Mouse (Mus musculus): Measurements from ENCODE around the gene Tmem63c. TPM values are rescaled to one million over a fixed set of nuclear protein-coding genes. Genes with fewer than 3 reads are reported as not detected.

Tmem63c gene
- total RNA-seq, 2 experiments from 2014 or later: 0.18 to 0.50 TPM

- DNase-seq: no peak
Measured at GRCm38 (mm10) chr12:87000840-87001176, 20.3 kb upstream of the Tmem63c start.

GRCm38 (mm10) chr12:87002209-87002608 is 18.9 kb upstream of the Tmem63c start:
- no peak for DNase-seq

DNA sequence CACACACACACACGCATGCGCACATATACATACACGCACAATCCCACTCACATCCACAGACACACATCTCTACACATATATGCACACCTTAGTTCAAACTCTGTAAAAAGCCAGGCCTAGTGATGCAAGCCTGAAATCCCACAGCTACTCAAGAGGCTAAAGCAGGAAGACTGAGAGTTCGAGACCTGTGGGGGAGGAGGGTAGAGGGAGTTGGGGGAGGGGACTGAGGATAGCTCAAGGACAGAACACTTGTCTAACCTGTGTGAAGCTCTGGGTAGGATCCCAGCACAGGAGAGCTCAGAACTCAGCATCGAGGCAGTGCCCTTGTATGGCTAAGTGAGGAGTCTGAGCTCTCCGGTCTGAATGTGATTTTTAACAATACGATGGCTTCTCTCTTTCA is 18.3 kb upstream of the Tmem63c start:
- no peak for DNase-seq

DNA sequence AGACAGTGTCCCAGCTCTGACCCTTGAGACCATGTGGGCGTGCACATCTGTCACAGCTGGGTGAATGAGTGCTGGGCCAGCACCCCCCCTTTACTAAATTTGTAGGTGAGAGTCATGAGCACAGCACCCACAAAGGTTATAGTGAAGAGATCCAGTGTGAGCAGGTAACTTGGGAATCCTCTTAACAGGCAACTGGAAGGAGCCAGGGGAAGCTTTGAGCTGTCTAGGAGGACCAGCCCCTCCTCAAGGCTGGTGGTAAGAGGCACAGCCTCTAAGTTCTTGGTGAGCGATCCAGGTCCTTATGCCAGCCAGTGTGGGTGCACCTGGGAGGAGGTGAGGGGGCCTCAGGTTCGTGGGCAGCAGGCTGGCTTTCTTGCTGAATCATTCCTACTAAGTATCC is 17.5 kb upstream of the Tmem63c start:
- DNase-seq: no peak

- DNase-seq: no peak
Measured at GRCm38 (mm10) chr12:87004596-87004995, 16.5 kb upstream of the Tmem63c start.

- DNase-seq: peak; percentile 36
Measured at GRCm38 (mm10) chr12:87017041-87017440, 4.1 kb upstream of the Tmem63c start.

GRCm38 (mm10) chr12:87018756-87019155 is 2.4 kb upstream of the Tmem63c start:
- DNase-seq: no peak

GRCm38 (mm10) chr12:87022006-87022405 is 866 bp downstream of the Tmem63c start:
- no peak for DNase-seq

GRCm38 (mm10) chr12:87023456-87023855 is 2.3 kb downstream of the Tmem63c start:
- no peak for DNase-seq

GRCm38 (mm10) chr12:87026109-87026870 is 5.2 kb downstream of the Tmem63c start:
- peak; percentile 24 for DNase-seq

GRCm38 (mm10) chr12:87026871-87027240 is 5.7 kb downstream of the Tmem63c start:
- no peak for DNase-seq

GRCm38 (mm10) chr12:87027391-87027790 is 6.3 kb downstream of the Tmem63c start:
- DNase-seq: no peak

DNA sequence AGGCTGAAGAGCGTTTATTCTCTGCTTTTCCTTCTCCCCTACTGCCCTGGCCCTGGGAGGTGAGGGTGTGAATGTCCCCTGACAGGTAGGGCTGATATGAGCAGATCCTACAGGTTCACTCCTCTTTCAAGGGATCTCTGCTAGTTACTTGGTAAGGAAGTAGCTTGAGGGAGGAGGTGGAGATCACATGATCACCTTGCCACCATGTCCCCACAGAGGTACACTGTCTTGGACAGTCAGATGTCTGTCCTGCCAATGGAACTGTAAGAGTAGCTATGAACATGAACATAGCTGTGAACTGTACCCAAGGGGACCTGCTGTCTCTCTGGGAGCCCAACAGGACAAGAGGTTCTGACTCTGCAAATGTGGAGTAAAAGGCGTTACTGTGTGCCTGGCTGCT is 6.9 kb downstream of the Tmem63c start:
- DNase-seq: no peak

GRCm38 (mm10) chr12:87029251-87029976 is 8.3 kb downstream of the Tmem63c start:
- no peak for DNase-seq

- DNase-seq: peak; percentile 80
Measured at GRCm38 (mm10) chr12:87031163-87031763, 10.1 kb downstream of the Tmem63c start.

GRCm38 (mm10) chr12:87036631-87037030 is 15.5 kb downstream of the Tmem63c start:
- no peak for DNase-seq

- peak; percentile 44 for DNase-seq
Measured at GRCm38 (mm10) chr12:87040166-87040565, 19.0 kb downstream of the Tmem63c start.

- DNase-seq: no peak
Measured at GRCm38 (mm10) chr12:87040857-87041256, 19.7 kb downstream of the Tmem63c start.

DNA sequence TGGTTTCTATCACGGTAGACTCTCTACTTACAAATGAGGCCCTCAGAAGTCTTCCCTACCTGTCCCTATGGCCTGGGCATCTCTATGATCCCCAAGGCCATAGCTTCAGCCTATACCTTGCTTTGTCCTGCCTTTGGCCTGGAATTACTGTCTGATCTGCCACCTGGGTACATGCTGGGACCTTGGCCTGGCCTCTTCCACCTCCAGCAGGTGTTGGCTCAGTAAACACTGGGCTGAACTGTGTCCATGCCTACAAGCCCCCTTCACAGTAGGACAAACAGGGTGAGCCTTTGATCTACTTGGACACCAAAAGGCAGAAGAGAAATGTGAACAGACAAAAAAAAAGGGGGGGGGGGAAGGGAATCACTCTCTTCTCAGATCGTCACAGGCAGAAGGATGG is 21.3 kb downstream of the Tmem63c start:
- no peak for DNase-seq

- DNase-seq: no peak
Measured at GRCm38 (mm10) chr12:87043221-87043620, 22.1 kb downstream of the Tmem63c start.

- peak; percentile 22 for DNase-seq
Measured at GRCm38 (mm10) chr12:87044711-87045110, 23.6 kb downstream of the Tmem63c start.

DNA sequence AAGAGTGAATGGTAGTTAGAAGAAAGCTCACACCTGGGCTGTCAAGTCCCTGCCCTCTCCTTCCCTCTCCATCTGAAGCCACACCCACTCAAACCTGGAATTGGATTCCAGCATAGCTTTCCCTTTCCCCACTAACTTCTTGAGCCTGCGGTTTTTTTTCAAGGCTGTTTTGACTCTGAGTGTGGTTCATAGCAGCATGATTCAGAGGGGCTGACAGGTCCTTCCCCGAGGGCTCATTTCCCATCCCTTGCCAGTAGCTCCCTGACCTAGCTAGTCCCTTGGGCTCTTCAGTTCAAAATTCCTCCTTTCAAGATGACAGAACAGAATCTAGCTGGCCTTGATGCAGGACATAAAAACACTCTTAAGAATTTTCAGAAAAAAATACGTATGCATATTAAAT is 26.4 kb downstream of the Tmem63c start:
- DNase-seq: no peak

- peak; percentile 93 for DNase-seq
Measured at GRCm38 (mm10) chr12:87052661-87053321, 31.7 kb downstream of the Tmem63c start.

Measured in heart, postnatal 4 days (tissue).